Mouse (Mus musculus): Measurements from ENCODE around the gene Tmem136.

- TF ChIP-seq NELFE (IDR thresholded peaks at IDR 0.05; ENCODE audit: low read depth, low read length), result no peak
- no peak for TF ChIP-seq KAT2A (conservative IDR thresholded peaks at IDR 0.05; ENCODE audit: low read depth, low read length)
- no peak for TF ChIP-seq CTCF (IDR thresholded peaks at IDR 0.05 in 2 of 3, conservative IDR thresholded peaks at IDR 0.05 in 1 of 3; ENCODE audit: control insufficient read depth in 1 of 3, insufficient read depth in 1 of 3, low read depth in 2 of 3, low read length in 3 of 3, poor library complexity in 1 of 3, severe bottlenecking in 1 of 3)
- no peak for TF ChIP-seq TBP (IDR thresholded peaks at IDR 0.05; ENCODE audit: low read depth, low read length)
- TF ChIP-seq TCF12 (IDR thresholded peaks at IDR 0.05; ENCODE audit: low read depth, low read length), result no peak
- no peak for TF ChIP-seq POLR2A (IDR thresholded peaks at IDR 0.05; ENCODE audit: control insufficient read depth in 1 of 2, insufficient read depth in 1 of 2, low read depth in 1 of 2, low read length in 2 of 2, poor library complexity in 1 of 2)
- TF ChIP-seq MAX (IDR thresholded peaks at IDR 0.05; ENCODE audit: low read length), result no peak
- TF ChIP-seq MYC (IDR thresholded peaks at IDR 0.05; ENCODE audit: low read depth, low read length), result no peak
- TF ChIP-seq HCFC1 (IDR thresholded peaks at IDR 0.05; ENCODE audit: low read depth, low read length), result no peak
- no peak for TF ChIP-seq USF1 (IDR thresholded peaks at IDR 0.05; ENCODE audit: low read depth, low read length)
- TF ChIP-seq EP300 (IDR thresholded peaks at IDR 0.05; ENCODE audit: low read depth in 1 of 2, low read length in 2 of 2), result no peak
These were observed 15.6 kb upstream of the Tmem136 start for GRCm38 (mm10) chr9:43131940-43132339.
